Comparison of ENCODE assay signal across 16 mouse cellular contexts in genomic region chr2:105390653-105391413, GRCm38 (mm10). TPM values are rescaled to one million over a fixed set of nuclear protein-coding genes. Genes with fewer than 3 reads are reported as not detected.
DNase-seq lines count a peak whose midpoint lies in the region; ATAC-seq and TF ChIP-seq lines count a peak whose summit lies in the region.
"Had no signal": no experiment of that assay in that cellular context is flagged by ENCODE, and none has a peak within 500 bp of the region (broad histone marks: within the 10 kb centered on the region; RNA-seq: fewer than 3 reads in every experiment).

No protein-coding gene starts in this region.

- no peak overlapping the region for H3K27ac ChIP-seq in hindbrain, embryonic 12.5 days
- H3K27ac ChIP-seq in hindbrain, embryonic 10.5 days, result no peak overlapping the region
- H3K27ac ChIP-seq: heart, embryonic 15.5 days; kidney, embryonic 15.5 days; limb, embryonic 13.5 days had no signal

- H3K27me3 ChIP-seq in hindbrain, embryonic 12.5 days, result no peaks in the 10 kb centered on the region
- no peaks in the 10 kb centered on the region for H3K27me3 ChIP-seq in hindbrain, embryonic 10.5 days (ENCODE audit: insufficient read depth, poor library complexity, severe bottlenecking)
- H3K27me3 ChIP-seq: heart, embryonic 15.5 days; kidney, embryonic 15.5 days; limb, embryonic 13.5 days had no signal

- H3K4me2 ChIP-seq in hindbrain, embryonic 12.5 days (replicated peaks), result no peak overlapping the region
- H3K4me2 ChIP-seq: heart, embryonic 15.5 days; kidney, embryonic 15.5 days; limb, embryonic 13.5 days; lung, embryonic 14.5 days had no signal

- no peak for TF ChIP-seq CTCF in brain, embryonic 14.5 days (IDR thresholded peaks at IDR 0.05; ENCODE audit: borderline replicate concordance, extremely low read depth, insufficient read depth, insufficient read length)

- 82% methylated on average over 6 of the region's 6 CpGs for WGBS in hindbrain, embryonic 12.5 days
- WGBS in hindbrain, embryonic 10.5 days, result 87% methylated on average over 6 of the region's 6 CpGs

- H3K4me3 ChIP-seq in hindbrain, embryonic 12.5 days, result no peak overlapping the region
- no peak overlapping the region for H3K4me3 ChIP-seq in hindbrain, embryonic 10.5 days
- H3K4me3 ChIP-seq: heart, embryonic 15.5 days; kidney, embryonic 15.5 days; limb, embryonic 13.5 days had no signal

- ATAC-seq in hindbrain, embryonic 12.5 days (ENCODE audit: low FRiP score), result peak; percentile 38; the same call in 1 of the 2 replicates
- ATAC-seq in inflammation-experienced regulatory T-cells, adult 6 months, result peak; percentile 15

- H3K9me3 ChIP-seq in hindbrain, embryonic 12.5 days (replicated peaks), result no peaks in the 10 kb centered on the region
- no peaks in the 10 kb centered on the region for H3K9me3 ChIP-seq in hindbrain, embryonic 10.5 days
- H3K9me3 ChIP-seq: heart, embryonic 15.5 days; kidney, embryonic 15.5 days; limb, embryonic 13.5 days had no signal

- DNase-seq in hindbrain, embryonic 10.5 days (ENCODE audit: low spot score), result no peak
- peak; percentile 32 for DNase-seq in CD4-positive, CD25-positive, alpha-beta regulatory T cell, adult 2 months (ENCODE audit: low read depth, low spot score)
- peak; percentile 70 for DNase-seq in brain, embryonic 14.5 days (ENCODE audit: low read depth)
- DNase-seq in right cerebral cortex, adult 18-20 months, result no peak
- no peak for DNase-seq in layer of hippocampus, adult 11-12 months (ENCODE audit: low spot score)
- no peak for DNase-seq in kidney, adult 18-20 months
- DNase-seq: adrenal gland, adult 8-10 months; B cell, adult 2 months; cerebellum, adult 8-10 months; heart, adult 18-20 months; lung, embryonic 14.5 days had no signal

- TF ChIP-seq POLR2A in brain, embryonic 14.5 days (IDR thresholded peaks at IDR 0.05; ENCODE audit: borderline replicate concordance, extremely low read depth, insufficient read depth, insufficient read length, poor library complexity, severe bottlenecking), result no peak

- peaks cover 41% of the 10 kb centered on the region for H3K36me3 ChIP-seq in hindbrain, embryonic 12.5 days
- H3K36me3 ChIP-seq in hindbrain, embryonic 10.5 days, result peaks cover 94% of the 10 kb centered on the region

- H3K9ac ChIP-seq in hindbrain, embryonic 12.5 days, result no peak overlapping the region
- H3K9ac ChIP-seq: heart, embryonic 15.5 days; kidney, embryonic 15.5 days; limb, embryonic 13.5 days; lung, embryonic 14.5 days had no signal

- no peaks in the 10 kb centered on the region for H3K4me1 ChIP-seq in hindbrain, embryonic 12.5 days
- no peaks in the 10 kb centered on the region for H3K4me1 ChIP-seq in hindbrain, embryonic 10.5 days (replicated peaks)
- H3K4me1 ChIP-seq: limb, embryonic 13.5 days had no signal

RNA-seq across cellular contexts. Expression of gene Rcn1, which starts 8.3 kb away (rescaled TPM):
- polyA plus RNA-seq in hindbrain, embryonic 12.5 days (2016; fragmentation: Nextera tagmentation; extraction: Ambion mirVana), result 143 and 150 TPM in 2 replicates
- 100 and 111 TPM in 2 replicates for polyA plus RNA-seq in hindbrain, embryonic 10.5 days (2016; fragmentation: Nextera tagmentation; extraction: Ambion mirVana)
- 30.2 and 42.5 TPM in 2 replicates for polyA plus RNA-seq in brain, embryonic 14.5 days (2012; rRNA removed)
- 10 to 100 TPM in 1 of 3 experiments, 1 to 10 TPM in 2; 7.5 to 17.7 (median 8.5) TPM for polyA plus RNA-seq in inflammation-experienced regulatory T-cells, adult 6 months (2017; shearing (Covaris generic))

Comparison
In these comparisons a context has a peak if more than half of its experiments do, and no peak if none do; other contexts are left out.
1. DNase-seq: peak in CD4-positive, CD25-positive, alpha-beta regulatory T cell, adult 2 months (single experiment) and brain, embryonic 14.5 days (single experiment); none in hindbrain, embryonic 10.5 days (single experiment), right cerebral cortex, adult 18-20 months (single experiment), layer of hippocampus, adult 11-12 months (single experiment) and kidney, adult 18-20 months (single experiment).